Mouse (Mus musculus) erythroblast, embryonic 14.5 days (primary cell): ENCODE data around the gene Map9.

ENCODE experiments used
- GATA1 ChIP-seq: IDR thresholded peaks from 2 replicates; pipeline ENCODE4 v1.6.1; 2012; ENCODE audit warnings: low read length, inconsistent platforms, mixed read lengths
- TAL1 ChIP-seq: IDR thresholded peaks from 3 replicates; pipeline ENCODE4 v1.6.1; 2012; ENCODE audit warnings: low read length, inconsistent platforms, mixed read lengths

GRCm38 (mm10) chr3:82357797-82358524 lies at the start of gene Map9:
- TF ChIP-seq GATA1 (no peak), TAL1 (no peak)
